Mouse (Mus musculus) kidney, postnatal 0 days (tissue): ENCODE measurements around the gene Sbk3. TPM values are rescaled to one million over a fixed set of nuclear protein-coding genes. Genes with fewer than 3 reads are reported as not detected.
A peak's percentile ranks its signal among the peaks of the same experiment; 100 is the strongest.

ENCODE experiments used
- ATAC-seq: fragments of 200-750 bp; cut with Nextera tagmentation; replicated peaks from 2 replicates; pipeline ENCODE4 v1.8.0; 2017; ENCODE audit warnings: low read depth, moderate number of reproducible peaks, moderate TSS enrichment, moderate library complexity; ENCODE audit not compliant: low FRiP score
- DNase-seq: peaks from one replicate; pipeline ENCODE4 v3.0.0-alpha.2; 2016; ENCODE audit warnings: low spot score
- H3K27ac ChIP-seq: fragments of 300-500 bp; sonication (generic); 2 replicates; pipeline ENCODE4 v1.5.1; 2014; ENCODE audit warnings: mild to moderate bottlenecking
- H3K27me3 ChIP-seq: fragments of 300-500 bp; sonication (generic); 2 replicates; pipeline ENCODE4 v1.6.1; 2014; ENCODE audit warnings: low read length, mixed read lengths; ENCODE audit not compliant: insufficient read depth
- H3K36me3 ChIP-seq: fragments of 300-500 bp; sonication (generic); 2 replicates; pipeline ENCODE4 v1.6.1; 2014; ENCODE audit warnings: low read length, mixed read lengths; ENCODE audit not compliant: insufficient read depth
- H3K4me1 ChIP-seq: fragments of 300-500 bp; sonication (generic); replicated peaks from 2 replicates; pipeline ENCODE4 v1.6.1; 2014; ENCODE audit warnings: antibody characterized with exemption, low read length, mixed read lengths; ENCODE audit not compliant: insufficient read depth
- H3K4me2 ChIP-seq: fragments of 300-500 bp; sonication (generic); 2 replicates; pipeline ENCODE4 v1.6.1; 2014; ENCODE audit warnings: mild to moderate bottlenecking, low read length, moderate library complexity, mixed read lengths
- H3K4me3 ChIP-seq: fragments of 300-500 bp; sonication (generic); replicated peaks from 2 replicates; pipeline ENCODE4 v1.5.1; 2014; ENCODE audit warnings: low read depth, low read length
- H3K9ac ChIP-seq: fragments of 300-500 bp; sonication (generic); 2 replicates; pipeline ENCODE4 v1.6.1; 2014; ENCODE audit warnings: low read depth, low read length
- H3K9me3 ChIP-seq: fragments of 300-500 bp; sonication (generic); replicated peaks from 2 replicates; pipeline ENCODE4 v1.6.1; 2016; ENCODE audit warnings: low read length, inconsistent platforms, mixed read lengths
- CTCF ChIP-seq: IDR thresholded peaks from 2 replicates; pipeline ENCODE4 v1.5.1; 2016; ENCODE audit warnings: antibody characterized with exemption, low read depth, mild to moderate bottlenecking, moderate library complexity
- WGBS: fragments of 180-500 bp; shearing (Covaris S2); extraction: QIAGEN DNeasy Blood & Tissue Kit; methylation state at CpG from one replicate; pipeline ENCODE4 v1.1.7; 2014; 5-methylcytosine and 5-hydroxymethylcytosine counted together
- polyA plus RNA-seq: library from polyadenylated mRNA; unstranded; fragments of >200 nt; fragmentation: Nextera tagmentation; extraction: Ambion mirVana; gene quantifications from 2 replicates; pipeline ENCODE4 v1.2.1, GENCODE M21; 2015

Gene Sbk3
- polyA plus RNA-seq, 1 experiment from 2014 or later: 0.05 TPM

GRCm38 (mm10) chr7:4971710-4972109 is 742 bp upstream of the Sbk3 start:
- no peaks in the 10 kb centered on the region for H3K27me3 ChIP-seq
- DNase-seq (peak; percentile 2), ATAC-seq (no peak)
- no peak overlapping the region for H3K27ac ChIP-seq
- no peak overlapping the region for H3K4me3 ChIP-seq
- no peak overlapping the region for H3K4me2 ChIP-seq
- H3K9ac ChIP-seq: no peak overlapping the region
- TF ChIP-seq CTCF: no peak
- 25% methylated on average over 7 of the region's 7 CpGs for WGBS
- H3K4me1 ChIP-seq: 0 out of 2 replicates have a peak, but pooled peaks cover 3% of the 10 kb centered on the region
- H3K9me3 ChIP-seq: no peaks in the 10 kb centered on the region
- no peaks in the 10 kb centered on the region for H3K36me3 ChIP-seq

- H3K4me2 ChIP-seq: no peak overlapping the region
- no peak for DNase-seq
- no peaks in the 10 kb centered on the region for H3K4me1 ChIP-seq
- no peak for ATAC-seq
- 86% methylated on average over 5 of the region's 5 CpGs for WGBS
- no peak overlapping the region for H3K9ac ChIP-seq
- no peak overlapping the region for H3K27ac ChIP-seq
- no peaks in the 10 kb centered on the region for H3K36me3 ChIP-seq
- no peaks in the 10 kb centered on the region for H3K9me3 ChIP-seq
- no peak overlapping the region for H3K4me3 ChIP-seq
- H3K27me3 ChIP-seq: no peaks in the 10 kb centered on the region
- no peak for TF ChIP-seq CTCF
These were observed 6.0 kb downstream of the Sbk3 start for GRCm38 (mm10) chr7:4964988-4965387.

GRCm38 (mm10) chr7:4964272-4964671 is 6.7 kb downstream of the Sbk3 start, which contains the start of gene Sbk2:
Sbk2 (minus strand) TSS chr7:4964406.
- ATAC-seq (peak; percentile 89), DNase-seq (peak; percentile 85)
- TF ChIP-seq CTCF: peak; percentile 75
- H3K36me3 ChIP-seq: no peaks in the 10 kb centered on the region
- no peaks in the 10 kb centered on the region for H3K9me3 ChIP-seq
- H3K27me3 ChIP-seq: no peaks in the 10 kb centered on the region
- no peaks in the 10 kb centered on the region for H3K4me1 ChIP-seq
- H3K9ac ChIP-seq: no peak within 1 kb of the TSS
- WGBS: 3% methylated on average over 10 of the region's 10 CpGs
- H3K27ac ChIP-seq: no peak within 1 kb of the TSS
- H3K4me2 ChIP-seq: peak within 1 kb of the TSS; percentile 36
- no peak within 1 kb of the TSS for H3K4me3 ChIP-seq

GRCm38 (mm10) chr7:4963527-4963926 is 7.4 kb downstream of the Sbk3 start:
- peak; percentile 14; the same call in 1 of the 2 replicates for TF ChIP-seq CTCF

GRCm38 (mm10) chr7:4957361-4957760 is 13.6 kb downstream of the Sbk3 start:
- no peak overlapping the region for H3K4me3 ChIP-seq
- no peaks in the 10 kb centered on the region for H3K36me3 ChIP-seq
- DNase-seq: no peak
- 0 out of 2 replicates have a peak overlapping the region, but pooled peaks have one; percentile 14 for H3K9ac ChIP-seq
- H3K27ac ChIP-seq: no peak overlapping the region
- H3K27me3 ChIP-seq: no peaks in the 10 kb centered on the region
- no peak for ATAC-seq
- H3K4me1 ChIP-seq: no peaks in the 10 kb centered on the region
- no peak overlapping the region for H3K4me2 ChIP-seq
- 78% methylated on average over 10 of the region's 10 CpGs for WGBS
- no peak for TF ChIP-seq CTCF
- no peaks in the 10 kb centered on the region for H3K9me3 ChIP-seq

More at GRCm38 (mm10) chr7:4963527-4963926, 7.4 kb downstream of the Sbk3 start:
- H3K4me1 ChIP-seq: no peaks in the 10 kb centered on the region
- H3K4me3 ChIP-seq: no peak overlapping the region
- H3K9ac ChIP-seq: no peak overlapping the region
- H3K9me3 ChIP-seq: no peaks in the 10 kb centered on the region
- no peak overlapping the region for H3K27ac ChIP-seq
- DNase-seq: no peak
- ATAC-seq: no peak
- H3K36me3 ChIP-seq: no peaks in the 10 kb centered on the region
- 64% methylated on average over 5 of the region's 5 CpGs for WGBS
- no peak overlapping the region for H3K4me2 ChIP-seq
- H3K27me3 ChIP-seq: no peaks in the 10 kb centered on the region

- Histone ChIP-seq H3K9ac (no peak overlapping the region), H3K27me3 (no peaks in the 10 kb centered on the region), H3K27ac (no peak overlapping the region), H3K36me3 (no peaks in the 10 kb centered on the region), H3K4me2 (no peak overlapping the region), H3K9me3 (no peaks in the 10 kb centered on the region), H3K4me1 (no peaks in the 10 kb centered on the region), H3K4me3 (no peak overlapping the region)
- TF ChIP-seq CTCF: no peak
- no peak for DNase-seq
- WGBS: 18% methylated on average over 10 of the region's 10 CpGs
- ATAC-seq: no peak; the same call in 1 of the 2 replicates
These were observed 17.0 kb downstream of the Sbk3 start for GRCm38 (mm10) chr7:4953815-4954445.
